Mouse (Mus musculus) ovary, postnatal 14 days (tissue): ENCODE data around the gene Tmem179.

Experiments used
- DNase-seq: peaks from one replicate; pipeline ENCODE4 v3.0.0; 2022; ENCODE audit warnings: low spot score

The Tmem179 gene

DNA sequence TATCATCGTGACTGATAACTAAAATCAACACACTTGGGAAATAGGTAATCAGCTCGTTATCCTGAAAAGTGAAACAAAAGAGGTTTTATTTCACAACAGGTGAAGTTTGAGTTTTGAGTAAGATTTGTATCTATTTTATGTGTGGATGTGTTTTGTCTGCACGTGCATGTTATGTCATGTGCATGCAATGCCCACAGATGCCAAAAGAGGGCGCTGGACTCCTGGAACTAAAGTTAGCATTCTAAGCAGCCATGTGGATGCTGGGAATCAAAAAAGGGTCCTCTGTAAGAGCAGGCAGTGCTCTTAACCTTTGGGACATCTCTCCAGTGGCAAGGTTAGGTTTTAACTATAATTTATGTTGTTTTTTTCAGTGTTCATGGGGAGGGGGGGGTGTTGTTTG, 53.3 kb downstream of the Tmem179 start:
- DNase-seq: no peak

- DNase-seq: no peak
These were observed 54.1 kb downstream of the Tmem179 start for GRCm38 (mm10) chr12:112462423-112462822.

GRCm38 (mm10) chr12:112457839-112458238, 58.7 kb downstream of the Tmem179 start:
- no peak for DNase-seq

DNA sequence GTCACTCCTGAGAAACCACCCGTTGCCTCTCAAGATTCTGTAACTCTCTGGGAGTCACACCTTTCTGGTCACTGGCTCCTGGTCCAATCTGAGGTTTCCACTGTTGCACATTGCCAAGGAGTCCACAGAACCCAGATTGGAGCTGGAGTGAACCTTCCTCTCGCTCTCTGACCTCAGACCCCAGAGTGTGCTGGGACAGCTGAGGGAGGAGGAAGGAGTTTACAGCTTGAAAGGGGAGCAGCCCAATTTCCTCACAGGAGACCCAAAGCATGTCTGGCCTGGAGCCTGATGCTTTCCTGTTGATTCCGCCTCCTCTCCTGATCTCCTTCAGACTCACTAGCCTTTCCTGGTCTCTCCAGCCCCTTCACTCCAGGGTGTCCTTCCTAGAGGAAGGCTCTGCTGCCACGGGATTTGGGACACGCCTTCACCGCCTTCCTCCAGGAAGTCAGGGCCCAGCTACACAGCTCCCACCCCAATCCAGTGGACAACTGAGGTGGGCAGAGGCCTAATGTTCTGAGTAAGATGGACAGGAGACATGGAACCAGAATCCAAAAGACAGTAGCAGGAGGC, 60.3 kb downstream of the Tmem179 start:
- DNase-seq: no peak

GRCm38 (mm10) chr12:112451826-112452225, 64.7 kb downstream of the Tmem179 start:
- no peak for DNase-seq

- no peak for DNase-seq
These were observed 65.2 kb downstream of the Tmem179 start for GRCm38 (mm10) chr12:112451381-112451780.

DNA sequence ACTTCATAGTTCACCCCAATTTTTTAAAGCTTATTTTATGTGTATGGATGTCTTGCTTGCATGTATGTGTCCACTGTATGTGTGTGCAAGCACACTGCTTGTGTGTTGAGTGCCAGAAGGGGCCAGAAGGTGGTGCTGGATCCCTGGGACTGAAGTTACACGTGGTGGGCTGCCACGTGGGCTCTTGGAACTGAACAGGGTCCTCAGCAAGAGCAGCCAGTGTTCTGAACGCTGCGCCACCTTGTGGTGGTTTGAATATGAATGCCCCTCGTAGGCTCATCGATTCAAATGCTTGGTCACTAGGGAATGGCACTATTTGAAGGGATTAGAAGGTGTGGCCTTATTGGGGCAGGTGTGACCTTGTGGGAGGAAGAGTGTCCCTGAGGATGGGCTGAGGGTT, 65.7 kb downstream of the Tmem179 start:
- DNase-seq: no peak
